Mouse (Mus musculus) stomach, postnatal 0 days (tissue): Measurements from ENCODE around the gene Trp63. TPM values are rescaled to one million over a fixed set of nuclear protein-coding genes. Genes with fewer than 3 reads are reported as not detected.

Experiments used
- ATAC-seq: fragments of 200-750 bp; cut with Nextera tagmentation; 2 replicates; pipeline ENCODE4 v1.8.0; 2017; ENCODE audit not compliant: low FRiP score, low TSS enrichment
- DNase-seq: peaks from one replicate; pipeline ENCODE4 v3.0.0-alpha.2; 2016; ENCODE audit warnings: low spot score
- H3K27ac ChIP-seq: fragments of 300-500 bp; sonication (generic); replicated peaks from 2 replicates; pipeline ENCODE4 v1.5.1; 2014; ENCODE audit warnings: mild to moderate bottlenecking, control low read depth
- H3K27me3 ChIP-seq: fragments of 300-500 bp; sonication (generic); 2 replicates; pipeline ENCODE4 v1.6.1; 2014; ENCODE audit warnings: low read length; ENCODE audit not compliant: control insufficient read depth, insufficient read depth
- H3K36me3 ChIP-seq: fragments of 300-500 bp; sonication (generic); 2 replicates; pipeline ENCODE4 v1.6.1; 2014; ENCODE audit warnings: low read length, mixed read lengths; ENCODE audit not compliant: control insufficient read depth, insufficient read depth
- H3K4me1 ChIP-seq: fragments of 300-500 bp; sonication (generic); replicated peaks from 2 replicates; pipeline ENCODE4 v1.6.1; 2014; ENCODE audit warnings: antibody characterized with exemption; ENCODE audit not compliant: control insufficient read depth, insufficient read depth
- H3K4me2 ChIP-seq: fragments of 300-500 bp; sonication (generic); replicated peaks from 2 replicates; pipeline ENCODE4 v1.6.1; 2014; ENCODE audit warnings: low read depth, mild to moderate bottlenecking, control low read depth, moderate library complexity
- H3K4me3 ChIP-seq: fragments of 300-500 bp; sonication (generic); 2 replicates; pipeline ENCODE4 v1.5.1; 2014; ENCODE audit warnings: low read depth, low read length, control low read depth
- H3K9ac ChIP-seq: fragments of 300-500 bp; sonication (generic); 2 replicates; pipeline ENCODE4 v1.6.1; 2014; ENCODE audit warnings: mild to moderate bottlenecking, low read length, control low read depth, mixed read lengths
- H3K9me3 ChIP-seq: fragments of 300-500 bp; sonication (generic); 2 replicates; pipeline ENCODE4 v1.6.1; 2016; ENCODE audit warnings: low read length; ENCODE audit not compliant: control insufficient read depth
- CTCF ChIP-seq: IDR thresholded peaks from 2 replicates; pipeline ENCODE4 v1.5.1; 2016; ENCODE audit warnings: antibody characterized with exemption, low read depth, mild to moderate bottlenecking, moderate library complexity
- EP300 ChIP-seq: optimal IDR thresholded peaks from 2 replicates; pipeline ENCODE3; 2016; ENCODE audit warnings: antibody characterized with exemption
- WGBS: fragments of 180-500 bp; shearing (Covaris S2); extraction: QIAGEN DNeasy Blood & Tissue Kit; methylation state at CpG from one replicate; pipeline ENCODE4 v1.1.7; 2014; 5-methylcytosine and 5-hydroxymethylcytosine counted together
- polyA plus RNA-seq: library from polyadenylated mRNA; unstranded; fragments of >200 nt; fragmentation: Nextera tagmentation; extraction: Ambion mirVana; gene quantifications from 2 replicates; pipeline ENCODE4 v1.2.1, GENCODE M21; 2015

Gene Trp63
- polyA plus RNA-seq, 1 experiment from 2014 or later = 21.6 TPM

DNA sequence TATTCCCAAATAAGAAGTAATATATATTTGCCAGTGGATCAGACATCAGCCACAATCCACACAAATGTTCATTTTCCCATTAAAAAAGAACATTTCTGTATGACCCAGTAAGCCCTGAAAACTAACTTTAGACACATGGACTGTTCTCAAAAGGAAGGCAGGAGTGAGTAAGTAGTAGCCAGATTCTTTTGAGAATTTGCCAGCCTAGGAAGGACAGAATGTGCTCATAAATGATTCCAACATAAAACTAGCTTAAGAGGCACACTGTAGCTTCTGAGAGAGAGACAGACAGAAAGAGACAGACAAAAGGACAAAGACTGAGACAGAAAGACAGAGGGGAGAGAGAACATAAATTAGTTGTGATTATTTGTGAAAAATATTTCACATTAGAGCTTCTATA lies 123.6 kb downstream of the Trp63 start:
- no peak overlapping the region for H3K4me2 ChIP-seq
- H3K9ac ChIP-seq = no peak overlapping the region
- H3K27ac ChIP-seq = no peak overlapping the region
- no peaks in the 10 kb centered on the region for H3K36me3 ChIP-seq
- ATAC-seq (no peak), DNase-seq (no peak)
- H3K4me1 ChIP-seq = no peaks in the 10 kb centered on the region
- TF ChIP-seq EP300 (no peak), CTCF (no peak)
- no peaks in the 10 kb centered on the region for H3K27me3 ChIP-seq
- no peak overlapping the region for H3K4me3 ChIP-seq
- H3K9me3 ChIP-seq = no peaks in the 10 kb centered on the region

DNA sequence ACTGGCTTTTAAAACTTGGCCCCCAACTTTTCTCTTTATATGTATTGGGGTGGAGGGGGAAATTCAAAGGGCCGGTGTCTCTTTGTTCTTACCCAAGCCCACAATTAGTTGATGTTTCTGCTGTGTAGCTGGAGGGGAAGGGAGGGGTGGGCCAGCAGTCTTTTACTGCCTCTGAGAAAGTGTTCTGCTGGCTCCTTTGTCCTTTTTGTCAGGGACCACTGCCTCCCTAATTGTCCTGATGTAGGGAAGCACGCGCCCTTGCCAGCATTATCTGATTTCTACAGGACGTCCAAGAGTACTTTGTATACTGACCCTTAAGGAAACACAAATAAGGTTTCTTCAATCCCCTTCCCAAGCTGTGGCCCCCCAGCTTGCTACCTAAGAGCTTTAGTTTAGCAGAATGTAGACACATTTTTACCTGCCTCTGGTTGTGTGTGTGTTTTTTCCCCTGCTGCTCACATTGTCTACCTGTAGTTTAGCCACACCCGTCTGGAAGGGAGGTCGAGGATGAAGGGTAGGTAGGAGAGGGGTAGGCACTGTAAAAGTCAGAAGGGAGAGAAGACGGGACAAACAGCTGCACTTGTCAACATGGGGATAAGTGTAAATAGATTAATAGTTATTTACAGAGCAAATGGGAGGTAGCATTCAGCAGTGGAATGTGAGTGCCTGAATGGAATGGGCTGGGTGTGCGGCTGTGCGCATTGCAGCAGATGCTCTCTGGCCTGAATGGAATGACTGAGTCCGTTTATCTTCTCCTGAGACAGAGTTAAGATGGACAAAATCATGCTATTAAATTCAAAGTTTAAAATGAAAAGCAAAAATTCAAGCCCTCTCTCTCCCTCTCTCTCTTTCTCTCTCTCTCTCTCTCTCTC lies 134.4 kb downstream of the Trp63 start:
- Histone ChIP-seq H3K27me3 (no peaks in the 10 kb centered on the region), H3K27ac (no peak overlapping the region), H3K4me2 (no peak overlapping the region), H3K4me3 (no peak overlapping the region), H3K4me1 (no peaks in the 10 kb centered on the region), H3K9me3 (no peaks in the 10 kb centered on the region), H3K36me3 (no peaks in the 10 kb centered on the region), H3K9ac (no peak overlapping the region)
- 37% methylated on average over 10 of the region's 10 CpGs for WGBS
- TF ChIP-seq EP300 (no peak), CTCF (no peak)
- DNase-seq = no peak
- no peak for ATAC-seq

DNA sequence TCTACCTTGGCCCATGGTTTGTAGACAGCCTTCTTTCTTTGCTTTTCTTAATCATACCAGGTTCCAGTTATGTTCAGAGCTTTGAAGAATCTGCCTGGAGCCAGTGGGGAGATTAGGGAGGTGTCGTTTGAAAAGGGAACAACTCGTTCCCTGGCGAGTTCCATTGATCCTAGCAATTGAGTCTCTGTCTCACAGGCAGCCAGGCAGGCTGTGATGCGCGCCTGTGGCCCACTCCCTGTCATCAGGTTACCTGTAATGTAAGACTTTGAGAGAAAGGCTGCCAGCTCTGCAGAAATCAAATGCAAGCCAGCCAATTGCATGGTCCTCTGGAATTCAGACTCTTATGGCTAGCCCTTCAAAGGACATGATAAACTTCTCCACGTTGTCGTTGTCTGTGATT lies 142.5 kb downstream of the Trp63 start:
- Histone ChIP-seq H3K4me1 (no peaks in the 10 kb centered on the region), H3K27ac (no peak overlapping the region), H3K4me2 (no peak overlapping the region), H3K36me3 (no peaks in the 10 kb centered on the region), H3K9me3 (no peaks in the 10 kb centered on the region), H3K27me3 (no peaks in the 10 kb centered on the region), H3K4me3 (no peak overlapping the region), H3K9ac (no peak overlapping the region)
- DNase-seq (no peak), ATAC-seq (no peak)
- WGBS = 61% methylated on average over 7 of the region's 7 CpGs
- TF ChIP-seq EP300 (no peak), CTCF (no peak)

GRCm38 (mm10) chr16:25832576-25832975 lies 149.0 kb downstream of the Trp63 start:
- no peak for DNase-seq
- no peak for ATAC-seq
- no peak for TF ChIP-seq CTCF
- no peak for TF ChIP-seq EP300
- H3K4me3 ChIP-seq = no peak overlapping the region
- no peak overlapping the region for H3K27ac ChIP-seq
- H3K9ac ChIP-seq = no peak overlapping the region
- H3K4me1 ChIP-seq = no peaks in the 10 kb centered on the region; the same call in 1 of the 2 replicates
- WGBS = 79% methylated on average over 4 of the region's 4 CpGs
- no peaks in the 10 kb centered on the region for H3K36me3 ChIP-seq
- H3K27me3 ChIP-seq = no peaks in the 10 kb centered on the region
- no peaks in the 10 kb centered on the region for H3K9me3 ChIP-seq
- no peak overlapping the region for H3K4me2 ChIP-seq

- no peak overlapping the region for H3K9ac ChIP-seq
- H3K4me3 ChIP-seq = no peak overlapping the region
- no peak overlapping the region for H3K4me2 ChIP-seq
- no peaks in the 10 kb centered on the region for H3K36me3 ChIP-seq
- no peaks in the 10 kb centered on the region for H3K27me3 ChIP-seq
- H3K27ac ChIP-seq = peak overlapping the region; percentile 56; the same call in 1 of the 2 replicates
- ATAC-seq = no peak
- no peaks in the 10 kb centered on the region for H3K9me3 ChIP-seq
- H3K4me1 ChIP-seq = no peaks in the 10 kb centered on the region; the same call in 1 of the 2 replicates
- WGBS = 52% methylated on average over 3 of the region's 3 CpGs
- no peak for DNase-seq
- TF ChIP-seq EP300 (no peak), CTCF (no peak)
Measured at GRCm38 (mm10) chr16:25835301-25835700, 151.7 kb downstream of the Trp63 start.

DNA sequence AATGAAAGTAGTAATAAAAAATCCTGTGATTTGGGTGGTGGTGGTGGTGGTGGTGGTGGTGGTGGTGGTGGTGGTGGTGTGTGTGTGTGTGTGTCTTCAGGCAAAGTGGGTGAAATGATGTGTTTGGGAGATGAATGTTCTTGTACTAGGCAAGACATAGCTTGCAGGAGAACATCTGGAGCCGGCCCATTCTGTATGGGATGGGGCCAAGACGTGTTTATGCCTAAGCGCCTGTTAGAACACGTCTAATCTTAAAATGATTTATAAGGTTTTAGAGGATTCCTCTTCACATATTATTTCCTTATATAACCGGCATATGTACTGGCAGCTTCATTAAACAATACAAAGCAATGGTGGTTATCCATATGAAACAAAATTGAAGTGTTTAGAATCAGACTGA lies 152.2 kb downstream of the Trp63 start:
- Histone ChIP-seq H3K36me3 (no peaks in the 10 kb centered on the region), H3K9ac (no peak overlapping the region), H3K9me3 (no peaks in the 10 kb centered on the region), H3K27me3 (no peaks in the 10 kb centered on the region), H3K27ac (no peak overlapping the region), H3K4me2 (no peak overlapping the region), H3K4me1 (no peaks in the 10 kb centered on the region; the same call in 1 of the 2 replicates), H3K4me3 (no peak overlapping the region)
- DNase-seq = no peak
- 32% methylated on average over 5 of the region's 5 CpGs for WGBS
- TF ChIP-seq EP300 = no peak
- no peak for TF ChIP-seq CTCF
- no peak for ATAC-seq
